Mouse (Mus musculus): ENCODE results near the gene Rbl1.

DNA sequence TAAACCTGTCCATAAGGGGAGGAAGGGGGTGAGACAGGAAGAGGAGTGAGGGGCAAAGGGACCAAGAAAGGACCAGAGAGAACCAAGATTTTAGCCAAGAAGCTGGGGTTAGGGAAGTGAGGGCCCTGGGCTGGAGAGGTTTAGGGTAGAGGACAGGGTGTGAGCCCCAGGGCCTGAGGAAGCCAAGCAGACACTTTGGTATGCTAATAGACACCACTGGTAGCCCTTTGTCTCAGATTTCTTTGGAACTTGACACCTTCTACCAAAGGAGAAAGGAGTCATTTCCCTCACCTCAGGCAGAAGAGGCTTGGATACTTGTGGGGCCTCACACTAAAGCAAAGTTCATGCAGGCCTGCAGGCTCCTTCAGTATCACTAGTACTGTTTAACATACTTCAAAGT is 43.8 kb upstream of the Rbl1 start:
- TF ChIP-seq CTCF (IDR thresholded peaks at IDR 0.05; ENCODE audit: low read depth) = no peak
- no peak for TF ChIP-seq EP300 (optimal IDR thresholded peaks at IDR 0.05)

Measured in stomach, postnatal 0 days (tissue).